Mouse (Mus musculus) hindbrain, embryonic 14.5 days (tissue): Measurements from ENCODE around the gene Tubg2. TPM values are rescaled to one million over a fixed set of nuclear protein-coding genes. Genes with fewer than 3 reads are reported as not detected.
"Not testable (repeated sequence)": the region's sequence is repeated elsewhere in the genome, so short reads cannot be mapped to it uniquely, and the experiment has no call there.

Experiments used
- ATAC-seq: fragments of 200-750 bp; cut with Nextera tagmentation; 2 replicates; pipeline ENCODE4 v1.8.0; 2017; ENCODE audit warnings: moderate number of reproducible peaks, mild to moderate bottlenecking, moderate TSS enrichment, moderate library complexity; ENCODE audit not compliant: low FRiP score
- DNase-seq: peaks from one replicate; pipeline ENCODE4 v3.0.0-alpha.2; 2015; ENCODE audit warnings: low spot score
- H3K27ac ChIP-seq: fragments of 300-500 bp; sonication (generic); 2 replicates; pipeline ENCODE4 v1.5.1; 2014; ENCODE audit warnings: mild to moderate bottlenecking, moderate library complexity
- H3K27me3 ChIP-seq: fragments of 300-500 bp; sonication (generic); 2 replicates; pipeline ENCODE4 v1.6.1; 2014; ENCODE audit warnings: mild to moderate bottlenecking, low read length, mixed read lengths; ENCODE audit not compliant: control insufficient read depth, insufficient read depth
- H3K36me3 ChIP-seq: fragments of 300-500 bp; sonication (generic); replicated peaks from 2 replicates; pipeline ENCODE4 v1.6.1; 2014; ENCODE audit not compliant: control insufficient read depth, insufficient read depth
- H3K4me1 ChIP-seq: fragments of 300-500 bp; sonication (generic); replicated peaks from 2 replicates; pipeline ENCODE4 v1.6.1; 2014; ENCODE audit warnings: antibody characterized with exemption, low read length, mixed read lengths; ENCODE audit not compliant: control insufficient read depth, insufficient read depth
- H3K4me2 ChIP-seq: fragments of 300-500 bp; sonication (generic); replicated peaks from 2 replicates; pipeline ENCODE4 v1.6.1; 2014; ENCODE audit warnings: mild to moderate bottlenecking, moderate library complexity
- H3K4me3 ChIP-seq: fragments of 300-500 bp; sonication (generic); replicated peaks from 2 replicates; pipeline ENCODE4 v1.5.1; 2014; ENCODE audit warnings: mild to moderate bottlenecking, low read length
- H3K9ac ChIP-seq: fragments of 300-500 bp; sonication (generic); 2 replicates; pipeline ENCODE4 v1.6.1; 2014
- H3K9me3 ChIP-seq: fragments of 300-500 bp; sonication (generic); 2 replicates; pipeline ENCODE4 v1.6.1; 2016; ENCODE audit warnings: low read length; ENCODE audit not compliant: control insufficient read depth
- WGBS: fragments of 180-500 bp; shearing (Covaris S2); extraction: QIAGEN DNeasy Blood & Tissue Kit; methylation state at CpG from one replicate; pipeline ENCODE4 v1.1.7; 2014; 5-methylcytosine and 5-hydroxymethylcytosine counted together
- polyA plus RNA-seq: library from polyadenylated mRNA; unstranded; fragments of >200 nt; fragmentation: Nextera tagmentation; extraction: Ambion mirVana; gene quantifications from 2 replicates; pipeline ENCODE4 v1.2.1, GENCODE M21; 2014

The Tubg2 gene
- polyA plus RNA-seq, 1 experiment from 2014 or later = 48.6 TPM

DNA sequence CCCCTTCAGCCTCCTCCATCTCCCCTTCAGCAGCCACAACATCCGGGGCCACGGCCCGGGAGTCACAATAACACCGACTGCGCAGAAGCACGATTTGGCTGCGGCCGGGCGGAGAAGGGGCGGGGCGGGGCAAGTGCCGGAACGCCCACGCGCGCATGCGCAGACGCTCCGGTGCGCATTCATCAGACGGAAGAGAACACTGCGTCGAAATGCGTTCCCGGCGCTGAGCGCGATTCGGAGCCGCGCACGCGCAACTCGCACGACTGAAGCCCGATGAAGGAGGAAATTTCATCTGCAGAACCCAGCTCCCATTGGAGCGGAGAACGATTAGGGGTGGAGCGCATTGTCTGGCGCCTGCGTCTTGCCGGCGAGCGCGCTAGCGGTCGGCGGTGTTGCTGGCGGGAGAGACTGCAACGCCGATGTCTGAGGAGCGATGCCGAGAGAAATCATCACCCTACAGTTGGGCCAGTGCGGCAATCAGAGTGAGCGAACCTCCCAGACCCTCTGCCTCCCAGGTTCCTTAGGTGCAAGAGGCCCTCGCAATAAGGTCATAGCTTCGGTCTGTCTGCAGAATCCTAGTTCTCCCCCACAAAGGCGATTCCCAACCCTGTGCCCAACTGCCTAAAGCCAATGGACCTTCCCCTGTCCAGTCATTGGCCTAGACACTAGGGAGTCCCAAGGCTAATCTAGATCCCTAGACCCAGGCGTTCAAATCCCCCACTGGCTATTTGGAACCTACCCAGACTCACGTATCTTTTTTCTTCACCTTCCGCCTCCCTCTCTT lies 35.8 kb upstream of the Tubg2 start, which contains the start of the genes Retreg3 and Tubg1:
Gene Retreg3, minus strand, starts transcription at position 133 of the 784 bp plus-strand sequence.
Gene Tubg1, plus strand, starts transcription at position 178 of the 784 bp plus-strand sequence.
- H3K4me1 ChIP-seq = peaks cover 33% of the 10 kb centered on the region
- WGBS = under 1% methylated on average over 61 of the region's 61 CpGs
- ATAC-seq = peak; percentile 94

DNA sequence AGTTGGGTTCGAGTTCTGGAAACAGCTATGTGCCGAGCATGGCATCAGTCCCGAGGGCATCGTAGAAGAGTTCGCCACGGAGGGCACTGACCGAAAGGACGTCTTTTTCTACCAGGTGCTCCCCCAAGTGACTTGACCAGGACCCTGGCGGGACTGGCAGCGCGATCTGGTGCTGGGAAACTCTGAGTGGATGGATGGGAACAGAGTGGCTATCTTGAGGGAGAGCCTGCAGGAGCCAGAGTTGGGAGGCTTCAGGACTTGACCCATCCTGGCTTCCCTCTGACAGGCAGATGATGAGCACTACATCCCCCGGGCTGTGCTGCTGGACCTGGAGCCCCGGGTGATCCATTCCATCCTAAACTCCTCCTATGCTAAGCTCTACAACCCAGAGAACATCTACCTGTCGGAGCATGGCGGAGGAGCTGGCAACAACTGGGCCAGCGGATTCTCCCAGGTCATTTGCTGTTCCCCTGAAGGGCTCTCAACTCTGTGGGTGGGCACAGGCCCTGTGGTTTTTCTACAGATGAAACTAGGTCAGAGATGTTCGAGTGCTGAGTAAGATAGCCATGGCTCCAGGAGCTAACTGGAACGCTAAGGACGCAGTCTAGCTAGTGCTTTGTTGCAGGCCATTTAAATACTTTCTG lies 35.0 kb upstream of the Tubg2 start:
- ATAC-seq (no peak), DNase-seq (no peak)
- H3K4me1 ChIP-seq = peaks cover 30% of the 10 kb centered on the region
- H3K36me3 ChIP-seq = peaks cover 24% of the 10 kb centered on the region
- WGBS = 27% methylated on average over 19 of the region's 19 CpGs
- H3K27me3 ChIP-seq = no peaks in the 10 kb centered on the region
- peak overlapping the region; percentile 85 for H3K4me3 ChIP-seq
- H3K4me2 ChIP-seq = peak overlapping the region; percentile 94
- H3K9me3 ChIP-seq = no peaks in the 10 kb centered on the region
- peak overlapping the region; percentile 84 for H3K9ac ChIP-seq
- H3K27ac ChIP-seq = peak overlapping the region; percentile 89

More for the DNA sequence above, 35.8 kb upstream of the Tubg2 start, which contains the start of the genes Retreg3 and Tubg1:
- peak; percentile 100 for DNase-seq
- Histone ChIP-seq H3K4me2 (peak within 1 kb of the TSS; percentile 94), H3K36me3 (peaks cover 19% of the 10 kb centered on the region), H3K27me3 (no peaks in the 10 kb centered on the region), H3K9ac (peak within 1 kb of the TSS; percentile 89), H3K9me3 (no peaks in the 10 kb centered on the region), H3K4me3 (peak within 1 kb of the TSS; percentile 85), H3K27ac (peak within 1 kb of the TSS; percentile 89)

DNA sequence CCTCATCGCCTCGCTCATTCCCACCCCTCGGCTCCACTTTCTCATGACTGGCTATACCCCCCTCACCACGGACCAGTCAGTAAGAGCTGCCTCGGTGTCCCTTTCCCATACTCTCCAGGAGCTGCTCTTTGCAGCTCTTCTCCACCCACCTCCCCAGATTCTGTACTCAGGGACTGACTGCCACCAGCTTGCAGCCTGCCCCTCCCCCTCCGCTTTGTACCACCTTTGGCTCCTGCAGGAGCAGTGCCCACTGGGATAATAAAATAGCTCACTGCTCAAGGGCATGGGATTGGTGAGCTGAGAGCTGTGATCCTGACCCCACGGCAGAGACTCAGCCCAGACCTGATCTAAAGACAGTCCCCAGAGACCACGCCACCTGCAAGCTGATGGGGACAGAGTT lies 31.2 kb upstream of the Tubg2 start:
- not testable (repeated sequence) for H3K27me3 ChIP-seq, H3K4me3 ChIP-seq, H3K9ac ChIP-seq, H3K27ac ChIP-seq, H3K4me2 ChIP-seq, H3K9me3 ChIP-seq, DNase-seq, ATAC-seq
- H3K36me3 ChIP-seq = peaks cover 37% of the 10 kb centered on the region
- peaks cover 13% of the 10 kb centered on the region for H3K4me1 ChIP-seq
- WGBS = 95% methylated on average over 8 of the region's 8 CpGs

DNA sequence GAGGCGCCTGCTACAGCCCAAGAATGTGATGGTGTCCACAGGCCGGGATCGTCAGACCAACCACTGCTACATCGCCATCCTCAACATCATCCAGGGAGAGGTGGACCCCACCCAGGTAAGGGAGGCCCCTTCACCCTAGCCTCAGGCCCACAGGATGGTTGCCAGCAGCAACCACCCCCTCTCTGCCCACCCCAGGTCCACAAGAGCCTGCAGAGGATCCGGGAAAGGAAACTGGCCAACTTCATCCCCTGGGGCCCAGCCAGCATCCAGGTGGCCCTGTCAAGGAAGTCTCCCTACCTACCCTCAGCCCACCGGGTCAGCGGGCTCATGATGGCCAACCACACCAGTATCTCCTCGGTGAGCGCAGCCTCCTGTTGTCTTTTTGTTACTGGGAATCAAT lies 30.7 kb upstream of the Tubg2 start:
- H3K36me3 ChIP-seq = peaks cover 37% of the 10 kb centered on the region
- WGBS = 94% methylated on average over 4 of the region's 9 CpGs
- peaks cover 13% of the 10 kb centered on the region for H3K4me1 ChIP-seq
- not testable (repeated sequence) for H3K27me3 ChIP-seq, ATAC-seq, H3K9me3 ChIP-seq, H3K4me3 ChIP-seq, DNase-seq, H3K27ac ChIP-seq, H3K9ac ChIP-seq, H3K4me2 ChIP-seq

DNA sequence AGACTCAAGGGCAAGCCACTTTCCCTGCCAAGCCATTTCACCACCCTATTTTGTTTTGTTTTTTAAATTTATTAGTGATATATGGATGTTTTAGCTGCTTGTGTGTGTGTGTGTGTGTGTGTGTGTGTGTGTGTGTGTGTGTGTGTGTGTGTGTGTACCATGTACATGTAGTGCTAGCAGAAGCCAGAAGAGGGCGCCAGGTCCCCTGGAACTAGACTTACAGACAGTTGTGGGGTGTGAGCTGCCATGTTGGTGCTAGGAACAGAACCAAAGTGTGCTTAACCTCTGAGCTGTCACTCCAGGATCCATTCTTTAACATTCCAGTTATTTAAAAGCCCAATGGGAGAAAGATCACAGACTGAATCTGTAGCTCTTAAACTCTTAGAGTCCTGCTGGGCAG lies 28.6 kb upstream of the Tubg2 start:
- no peak for DNase-seq
- 58% methylated on average over 1 of the region's 1 CpGs for WGBS
- no peak overlapping the region for H3K9ac ChIP-seq
- H3K4me2 ChIP-seq = no peak overlapping the region
- no peak overlapping the region for H3K27ac ChIP-seq
- ATAC-seq = no peak
- peaks cover 37% of the 10 kb centered on the region for H3K36me3 ChIP-seq
- H3K4me1 ChIP-seq = no peaks in the 10 kb centered on the region
- H3K9me3 ChIP-seq = no peaks in the 10 kb centered on the region
- H3K27me3 ChIP-seq = no peaks in the 10 kb centered on the region
- no peak overlapping the region for H3K4me3 ChIP-seq

DNA sequence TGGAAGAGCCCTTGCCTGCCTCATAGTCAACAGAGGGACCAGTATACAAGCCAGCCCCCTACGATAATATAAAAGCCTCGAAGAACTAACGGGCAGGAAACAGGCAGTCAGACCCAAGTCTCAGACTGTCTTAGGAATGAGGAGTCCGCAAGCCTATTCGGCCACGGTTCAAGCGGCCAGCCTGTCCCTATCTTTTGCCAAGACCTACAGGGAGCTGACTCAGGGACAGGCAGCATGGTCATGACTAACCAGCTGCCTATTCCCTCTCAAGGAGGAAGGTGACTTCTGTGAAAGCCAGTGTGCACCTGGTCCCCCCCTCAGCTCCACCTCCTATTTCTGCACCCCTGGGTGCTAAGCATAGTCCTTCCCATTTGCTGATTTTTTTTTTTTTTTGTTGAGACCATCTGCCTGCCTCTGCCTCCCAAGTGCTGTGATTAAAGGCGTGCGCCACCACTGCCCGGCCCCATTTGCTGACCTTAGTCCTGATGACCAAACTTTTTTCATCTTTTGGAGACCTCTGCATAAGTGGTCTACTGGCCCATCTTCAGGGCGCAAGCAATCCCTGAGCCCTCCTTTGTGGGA lies 26.6 kb upstream of the Tubg2 start:
- Histone ChIP-seq H3K4me2 (no peak overlapping the region), H3K9ac (no peak overlapping the region), H3K9me3 (no peaks in the 10 kb centered on the region), H3K27me3 (no peaks in the 10 kb centered on the region), H3K4me1 (no peaks in the 10 kb centered on the region), H3K27ac (no peak overlapping the region), H3K36me3 (peaks cover 20% of the 10 kb centered on the region), H3K4me3 (no peak overlapping the region)
- ATAC-seq (no peak), DNase-seq (no peak)
- WGBS = 79% methylated on average over 11 of the region's 11 CpGs

DNA sequence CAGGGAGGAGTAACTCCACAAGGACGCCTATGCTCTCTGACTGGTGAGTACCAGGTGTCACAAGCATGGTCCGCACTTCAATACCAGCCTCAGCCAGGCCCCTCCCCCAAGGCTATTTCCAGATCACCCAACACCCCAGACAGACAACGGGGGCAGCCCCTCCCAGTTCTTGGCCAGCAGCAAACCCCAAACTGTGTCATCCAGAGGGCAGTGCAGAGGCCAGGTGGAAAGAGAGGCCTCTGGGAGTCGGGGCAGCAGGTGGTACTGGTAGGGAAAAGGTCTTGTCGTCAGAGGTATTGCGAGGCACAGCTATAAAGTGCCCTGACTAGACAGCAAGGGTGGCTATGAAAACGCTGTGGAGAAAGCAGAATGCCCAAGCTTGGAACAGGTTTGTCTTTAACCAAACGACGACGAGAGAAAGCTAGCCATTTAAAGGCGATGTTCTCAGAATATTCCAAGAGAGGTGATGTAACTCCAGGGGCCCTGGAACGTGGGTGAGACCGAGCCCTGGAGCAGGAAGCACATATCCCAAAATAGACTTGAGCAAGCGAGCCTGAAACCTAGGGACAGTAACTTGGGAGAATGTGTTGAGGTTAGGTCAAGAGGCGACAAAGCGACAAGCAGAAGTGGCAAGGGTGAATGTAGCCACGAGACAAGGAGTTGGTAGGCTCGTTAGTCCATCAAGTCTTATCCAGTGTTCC lies 25.5 kb upstream of the Tubg2 start:
- no peak for DNase-seq
- no peaks in the 10 kb centered on the region for H3K9me3 ChIP-seq
- H3K9ac ChIP-seq = no peak overlapping the region
- no peak overlapping the region for H3K27ac ChIP-seq
- no peak overlapping the region for H3K4me2 ChIP-seq
- H3K4me1 ChIP-seq = no peaks in the 10 kb centered on the region
- no peak overlapping the region for H3K4me3 ChIP-seq
- 52% methylated on average over 18 of the region's 18 CpGs for WGBS
- no peaks in the 10 kb centered on the region for H3K27me3 ChIP-seq
- peaks cover 17% of the 10 kb centered on the region for H3K36me3 ChIP-seq
- ATAC-seq = no peak

DNA sequence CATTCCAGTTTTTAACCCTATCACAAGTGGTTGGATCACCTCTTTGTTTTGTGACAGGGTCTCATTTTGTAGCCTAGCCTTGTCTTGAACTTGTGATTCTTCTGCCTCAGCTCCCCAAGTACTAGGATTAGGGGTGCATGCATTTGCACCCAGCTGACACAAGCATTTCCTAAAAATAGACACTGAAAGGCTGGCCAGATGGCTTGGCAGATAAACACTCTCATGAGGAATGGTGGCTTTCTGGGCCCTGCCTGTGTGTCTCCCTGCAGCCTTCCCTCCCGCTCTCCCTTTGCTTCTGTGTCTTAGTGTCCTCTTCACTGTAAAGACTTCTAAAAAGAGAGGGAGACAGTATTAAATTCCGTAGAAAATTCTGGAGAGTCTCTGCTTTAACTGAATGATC lies 24.5 kb upstream of the Tubg2 start:
- DNase-seq = no peak
- H3K4me2 ChIP-seq = no peak overlapping the region
- H3K36me3 ChIP-seq = peaks cover 8% of the 10 kb centered on the region

DNA sequence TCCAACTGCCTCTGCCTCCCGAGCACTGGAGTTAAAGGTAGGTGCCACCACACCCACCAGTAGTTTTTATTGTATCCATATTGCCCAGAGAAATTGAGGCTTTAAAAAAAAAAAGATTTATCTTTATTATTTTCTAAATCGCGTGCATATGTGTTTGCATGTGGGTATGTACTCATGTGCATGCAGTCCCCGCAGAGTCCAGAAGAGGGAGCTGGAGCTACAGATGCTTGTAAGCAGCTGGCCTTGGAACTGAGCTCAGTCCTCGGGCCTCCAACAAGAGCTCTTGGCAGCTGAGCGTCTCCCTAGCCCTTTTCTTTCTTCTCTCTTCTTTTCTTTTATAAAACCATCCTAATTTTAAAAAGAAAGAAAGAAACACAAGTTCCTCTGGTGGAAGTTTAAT lies 24.0 kb upstream of the Tubg2 start:
- no peak overlapping the region for H3K9ac ChIP-seq
- no peak overlapping the region for H3K4me3 ChIP-seq
- no peak overlapping the region for H3K27ac ChIP-seq
- peaks cover 3% of the 10 kb centered on the region for H3K36me3 ChIP-seq
- H3K4me2 ChIP-seq = no peak overlapping the region
- DNase-seq (no peak), ATAC-seq (no peak)
- 92% methylated on average over 6 of the region's 6 CpGs for WGBS
- H3K27me3 ChIP-seq = no peaks in the 10 kb centered on the region
- no peaks in the 10 kb centered on the region for H3K9me3 ChIP-seq
- no peaks in the 10 kb centered on the region for H3K4me1 ChIP-seq

More for the DNA sequence above, 24.5 kb upstream of the Tubg2 start:
- WGBS = 91% methylated on average over 2 of the region's 2 CpGs
- Histone ChIP-seq H3K4me1 (no peaks in the 10 kb centered on the region), H3K9me3 (no peaks in the 10 kb centered on the region), H3K27me3 (no peaks in the 10 kb centered on the region), H3K27ac (no peak overlapping the region), H3K4me3 (no peak overlapping the region), H3K9ac (no peak overlapping the region)
- no peak for ATAC-seq
